Mouse (Mus musculus): ENCODE data around the gene Zfp592.

Zfp592 gene

GRCm38 (mm10) chr7:80994663-80995005, 1.2 kb downstream of the Zfp592 start:
- DNase-seq, result peak; percentile 31

GRCm38 (mm10) chr7:80995266-80996146, 2.0 kb downstream of the Zfp592 start:
- DNase-seq, result no peak

- DNase-seq, result no peak
Measured at GRCm38 (mm10) chr7:80997776-80998175, 4.3 kb downstream of the Zfp592 start.

- no peak for DNase-seq
Measured at GRCm38 (mm10) chr7:80999536-80999935, 6.1 kb downstream of the Zfp592 start.

- DNase-seq, result no peak
Measured at GRCm38 (mm10) chr7:81001844-81002243, 8.4 kb downstream of the Zfp592 start.

GRCm38 (mm10) chr7:81004556-81005079, 11.1 kb downstream of the Zfp592 start:
- DNase-seq, result no peak

- no peak for DNase-seq
Measured at GRCm38 (mm10) chr7:81005969-81006368, 12.5 kb downstream of the Zfp592 start.

- DNase-seq, result no peak
Measured at GRCm38 (mm10) chr7:81008285-81008684, 14.8 kb downstream of the Zfp592 start.

- DNase-seq, result no peak
Measured at GRCm38 (mm10) chr7:81011576-81011975, 18.1 kb downstream of the Zfp592 start.

- DNase-seq, result no peak
Measured at GRCm38 (mm10) chr7:81020307-81020706, 26.8 kb downstream of the Zfp592 start.

- no peak for DNase-seq
Measured at GRCm38 (mm10) chr7:81022731-81023130, 29.2 kb downstream of the Zfp592 start.

- DNase-seq, result no peak
Measured at GRCm38 (mm10) chr7:81024118-81024517, 30.6 kb downstream of the Zfp592 start.

- no peak for DNase-seq
Measured at GRCm38 (mm10) chr7:81024651-81025050, 31.2 kb downstream of the Zfp592 start.

- peak; percentile 65 for DNase-seq
Measured at GRCm38 (mm10) chr7:81025751-81026150, 32.3 kb downstream of the Zfp592 start.

GRCm38 (mm10) chr7:81039711-81040110, 46.2 kb downstream of the Zfp592 start:
- DNase-seq, result peak; percentile 47

- DNase-seq, result no peak
Measured at GRCm38 (mm10) chr7:81043023-81043620, 49.6 kb downstream of the Zfp592 start.

GRCm38 (mm10) chr7:81047847-81048246, 54.4 kb downstream of the Zfp592 start:
- no peak for DNase-seq

GRCm38 (mm10) chr7:81048513-81048912, 55.0 kb downstream of the Zfp592 start:
- no peak for DNase-seq

GRCm38 (mm10) chr7:81049966-81050365, 56.5 kb downstream of the Zfp592 start:
- no peak for DNase-seq

GRCm38 (mm10) chr7:81055709-81056370, 62.4 kb downstream of the Zfp592 start:
- DNase-seq, result peak; percentile 78

GRCm38 (mm10) chr7:81057471-81057870, 64.0 kb downstream of the Zfp592 start, which contains the start of gene Alpk3:
Alpk3 (plus strand) TSS chr7:81057600.
- DNase-seq, result no peak

GRCm38 (mm10) chr7:81057901-81058711, 64.6 kb downstream of the Zfp592 start:
- no peak for DNase-seq

GRCm38 (mm10) chr7:81058712-81059154, 65.3 kb downstream of the Zfp592 start:
- peak; percentile 40 for DNase-seq

All from kidney, adult 9 months (tissue).